In the genomic region with DNA sequence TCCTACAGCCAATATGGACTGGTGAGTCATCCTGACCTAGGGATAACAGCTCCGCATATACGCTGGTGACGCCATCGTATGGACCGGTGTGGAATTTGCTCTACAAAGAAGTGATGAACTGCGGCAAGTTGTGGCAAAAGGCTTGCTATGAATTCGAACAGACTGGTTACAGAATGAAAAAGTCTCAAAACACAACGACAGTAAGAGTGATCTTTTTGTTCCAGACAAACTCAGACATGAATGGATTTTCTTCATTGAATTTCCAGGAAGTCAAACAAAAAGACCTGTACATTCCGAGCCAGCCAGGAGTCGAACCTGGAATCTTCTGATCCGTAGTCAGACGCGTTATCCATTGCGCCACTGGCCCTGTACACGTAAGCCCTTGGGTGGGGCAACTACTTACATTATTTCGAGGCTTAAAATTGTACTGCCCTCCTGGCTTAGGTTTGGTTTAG, we compare ENCODE assay signal across 8 mouse cellular contexts. TPM values are rescaled to one million over a fixed set of nuclear protein-coding genes. Genes with fewer than 3 reads are reported as not detected.
DNase-seq lines count a peak whose midpoint lies in the region; ATAC-seq and TF ChIP-seq lines count a peak whose summit lies in the region.

No protein-coding gene starts in this region.

- H3K9ac ChIP-seq in CH12.LX (ENCODE audit: insufficient read depth, low read depth), result peak overlapping the region; percentile 90
- H3K9ac ChIP-seq in forebrain, embryonic 13.5 days, result peak overlapping the region; percentile 61
- 0 out of 2 replicates have a peak overlapping the region, but pooled peaks have one; percentile 31 for H3K9ac ChIP-seq in heart, postnatal 0 days (replicated peaks; ENCODE audit: low read depth, low read length)
- H3K9ac ChIP-seq in liver, embryonic 15.5 days, result peak overlapping the region; percentile 66
- H3K9ac ChIP-seq in stomach, postnatal 0 days (ENCODE audit: low read length), result peak overlapping the region; percentile 41; the same call in 1 of the 2 replicates

- H3K79me2 ChIP-seq in CH12.LX (replicated peaks; ENCODE audit: control insufficient read depth, extremely low read depth, insufficient read depth, poor library complexity, severe bottlenecking), result no peaks in the 10 kb centered on the region

- peaks cover 0 to 30% of the 10 kb centered on the region in 2 experiments; a peak in 2 of 4 replicates for H3K4me1 ChIP-seq in CH12.LX (ENCODE audit: control insufficient read depth in 1 of 2, insufficient read depth in 2 of 2)
- peaks cover 18% of the 10 kb centered on the region for H3K4me1 ChIP-seq in forebrain, embryonic 13.5 days
- no peaks in the 10 kb centered on the region for H3K4me1 ChIP-seq in heart, postnatal 0 days (ENCODE audit: control insufficient read depth, insufficient read depth)
- H3K4me1 ChIP-seq in liver, embryonic 15.5 days (replicated peaks), result peaks cover 40% of the 10 kb centered on the region
- H3K4me1 ChIP-seq in stomach, postnatal 0 days (replicated peaks; ENCODE audit: control insufficient read depth, insufficient read depth), result no peaks in the 10 kb centered on the region

- H3K4me3 ChIP-seq in CH12.LX (replicated peaks in 1 of 3; ENCODE audit: low read depth in 2 of 3, low read length in 2 of 3, poor library complexity in 1 of 3), result peak overlapping the region; percentile 78 to 91 (median 80)
- peak overlapping the region; percentile 67 for H3K4me3 ChIP-seq in forebrain, embryonic 13.5 days
- peak overlapping the region; percentile 72 for H3K4me3 ChIP-seq in heart, postnatal 0 days (ENCODE audit: low read depth, low read length)
- H3K4me3 ChIP-seq in liver, embryonic 15.5 days (replicated peaks), result peak overlapping the region; percentile 87
- peak overlapping the region; percentile 64 for H3K4me3 ChIP-seq in stomach, postnatal 0 days (ENCODE audit: low read depth, low read length)

- no peak for TF ChIP-seq POLR2A in CH12.LX (IDR thresholded peaks at IDR 0.05; ENCODE audit: low read depth, low read length)

- no peaks in the 10 kb centered on the region for H3K9me3 ChIP-seq in CH12.LX (replicated peaks; ENCODE audit: low read length)
- H3K9me3 ChIP-seq in forebrain, embryonic 13.5 days (replicated peaks), result no peaks in the 10 kb centered on the region
- no peaks in the 10 kb centered on the region for H3K9me3 ChIP-seq in heart, postnatal 0 days (replicated peaks; ENCODE audit: control insufficient read depth, low read length)
- H3K9me3 ChIP-seq in liver, embryonic 15.5 days (replicated peaks), result no peaks in the 10 kb centered on the region
- no peaks in the 10 kb centered on the region for H3K9me3 ChIP-seq in stomach, postnatal 0 days (ENCODE audit: control insufficient read depth, low read length)

- peak overlapping the region; percentile 82 for H3K27ac ChIP-seq in CH12.LX (ENCODE audit: insufficient read depth, low read depth)
- peak overlapping the region; percentile 98 for H3K27ac ChIP-seq in forebrain, embryonic 13.5 days
- peak overlapping the region; percentile 97 for H3K27ac ChIP-seq in heart, postnatal 0 days (ENCODE audit: low read depth)
- peak overlapping the region; percentile 97 for H3K27ac ChIP-seq in liver, embryonic 15.5 days (replicated peaks)
- H3K27ac ChIP-seq in stomach, postnatal 0 days (replicated peaks), result peak overlapping the region; percentile 63; the same call in 1 of the 2 replicates

- H3K36me3 ChIP-seq in CH12.LX (replicated peaks in 1 of 2; ENCODE audit: control insufficient read depth in 1 of 2, insufficient read depth in 1 of 2, low read length in 1 of 2), result no peaks in the 10 kb centered on the region
- H3K36me3 ChIP-seq in forebrain, embryonic 13.5 days (ENCODE audit: poor library complexity, severe bottlenecking), result no peaks in the 10 kb centered on the region
- no peaks in the 10 kb centered on the region for H3K36me3 ChIP-seq in heart, postnatal 0 days (replicated peaks; ENCODE audit: control insufficient read depth, insufficient read depth, low read length)
- no peaks in the 10 kb centered on the region for H3K36me3 ChIP-seq in liver, embryonic 15.5 days (replicated peaks)
- H3K36me3 ChIP-seq in stomach, postnatal 0 days (ENCODE audit: control insufficient read depth, insufficient read depth, low read length), result no peaks in the 10 kb centered on the region

- no peak for TF ChIP-seq EP300 in CH12.LX (IDR thresholded peaks at IDR 0.05; ENCODE audit: low read length)
- TF ChIP-seq EP300 in heart, postnatal 0 days (IDR thresholded peaks at IDR 0.05; ENCODE audit: low read depth), result no peak
- TF ChIP-seq EP300 in stomach, postnatal 0 days (optimal IDR thresholded peaks at IDR 0.05), result peak; percentile 44

- peak overlapping the region; percentile 70 for H3K4me2 ChIP-seq in CH12.LX (ENCODE audit: insufficient read depth, low read depth, poor library complexity, severe bottlenecking)
- H3K4me2 ChIP-seq in forebrain, embryonic 13.5 days, result peak overlapping the region; percentile 70
- H3K4me2 ChIP-seq in heart, postnatal 0 days (ENCODE audit: low read depth, low read length), result peak overlapping the region; percentile 80
- H3K4me2 ChIP-seq in liver, embryonic 15.5 days, result peak overlapping the region; percentile 87
- peak overlapping the region; percentile 74 for H3K4me2 ChIP-seq in stomach, postnatal 0 days (replicated peaks; ENCODE audit: low read depth)

- dilution Hi-C loops in CH12.LX (cut with MboI; ENCODE audit: extremely low pct_ligation_motif_present, extremely low pct_unique_long_range_greater_than_20kb, low sequenced_read_pairs), result no loop called here

- peak in 1 of 2 experiments; percentile 29; a peak in 2 of 4 replicates for TF ChIP-seq CTCF in CH12.LX (conservative IDR thresholded peaks at IDR 0.05 in 1 of 2, IDR thresholded peaks at IDR 0.05 in 1 of 2; ENCODE audit: low read depth in 2 of 2, low read length in 2 of 2)
- no peak for TF ChIP-seq CTCF in heart, postnatal 0 days (IDR thresholded peaks at IDR 0.05; ENCODE audit: low read depth)
- peak; percentile 9; the same call in 1 of the 2 replicates for TF ChIP-seq CTCF in stomach, postnatal 0 days (IDR thresholded peaks at IDR 0.05; ENCODE audit: low read depth)

- no peak for TF ChIP-seq RAD21 in CH12.LX (IDR thresholded peaks at IDR 0.05; ENCODE audit: low read depth, low read length)

- H3K27me3 ChIP-seq in CH12.LX (replicated peaks), result no peaks in the 10 kb centered on the region
- no peaks in the 10 kb centered on the region for H3K27me3 ChIP-seq in forebrain, embryonic 13.5 days
- H3K27me3 ChIP-seq in heart, postnatal 0 days (ENCODE audit: control insufficient read depth, insufficient read depth, low read length), result no peaks in the 10 kb centered on the region
- no peaks in the 10 kb centered on the region for H3K27me3 ChIP-seq in liver, embryonic 15.5 days
- no peaks in the 10 kb centered on the region for H3K27me3 ChIP-seq in stomach, postnatal 0 days (ENCODE audit: control insufficient read depth, insufficient read depth, low read length)

- DNase-seq in CH12.LX (ENCODE audit: extremely low read depth), result peak; percentile 82
- DNase-seq in heart, postnatal 0 days (ENCODE audit: low spot score), result peak; percentile 59
- DNase-seq in kidney, postnatal 36 days, result peak; percentile 84 to 85
- DNase-seq in neural tube, embryonic 10.5 days (ENCODE audit: extremely low spot score, low spot score), result peak; percentile 87
- DNase-seq in stomach, postnatal 0 days (ENCODE audit: low spot score), result peak; percentile 85

- under 1% methylated on average over 16 of the region's 16 CpGs for whole genome bisulfite sequencing in forebrain, embryonic 13.5 days
- under 1% methylated on average over 16 of the region's 16 CpGs for WGBS in heart, postnatal 0 days
- under 1% methylated on average over 16 of the region's 16 CpGs for WGBS in liver, embryonic 15.5 days (ENCODE audit: insufficient replicate concordance)
- WGBS in stomach, postnatal 0 days, result under 1% methylated on average over 16 of the region's 16 CpGs

- in situ Hi-C loops in CH12.LX (cut with MboI; ENCODE audit: low pct_ligation_motif_present, low pct_unique_long_range_greater_than_20kb, low sequenced_read_pairs), result loop anchor here (25.0 kb wide), 2 partner anchors 1509 to 1584 kb away; a partner anchor contains a TSS

- 0 out of 2 replicates have a peak, but pooled peaks have one; percentile 49 for ATAC-seq in cerebellum, adult (ENCODE audit: insufficient number of reproducible peaks, low FRiP score, low TSS enrichment)
- ATAC-seq in forebrain, embryonic 13.5 days, result peak; percentile 72
- peak; percentile 61; the same call in 1 of the 2 replicates for ATAC-seq in heart, postnatal 0 days (ENCODE audit: insufficient read depth, low read depth)
- peak; percentile 45 for ATAC-seq in liver, embryonic 15.5 days (ENCODE audit: insufficient read depth)
- peak; percentile 80 for ATAC-seq in stomach, postnatal 0 days (ENCODE audit: low FRiP score, low TSS enrichment)

RNA-seq across cellular contexts. Expression of a gene that starts 19.2 kb away (rescaled TPM):
- total RNA-seq in CH12.LX (2012; rRNA removed) (0.38 and 0.51 TPM in 2 replicates), CH12.LX (2014; rRNA removed) (0.20 TPM in 2 replicates)
- 0.08 and 0.21 TPM in 2 replicates for polyA plus RNA-seq in CH12.LX (2012; ENCODE audit: insufficient read length, low read depth)
- polyA plus RNA-seq in forebrain, embryonic 13.5 days (2015; fragmentation: Nextera tagmentation; extraction: Ambion mirVana), result not detected in 2 replicates
- total RNA-seq in heart, postnatal 0 days (2014; rRNA removed; ENCODE audit: low replicate concordance), result 0.27 TPM in 1 of 2 replicates, not detected in the other
- 0.14 and 0.18 TPM in 2 replicates for polyA plus RNA-seq in heart, postnatal 0 days (2015; fragmentation: Nextera tagmentation; extraction: Ambion mirVana)
- 1.6 and 2.1 TPM in 2 replicates for polyA plus RNA-seq in liver, embryonic 15.5 days (2015; fragmentation: Nextera tagmentation; extraction: Ambion mirVana)
- polyA plus RNA-seq in stomach, postnatal 0 days (2015; fragmentation: Nextera tagmentation; extraction: Ambion mirVana), result 0.05 TPM in 1 of 2 replicates, not detected in the other

RNA-seq across cellular contexts. Expression of a gene that starts 22.9 kb away (rescaled TPM):
- total RNA-seq in CH12.LX (2012; rRNA removed) (10.1 and 13.1 TPM in 2 replicates), CH12.LX (2014; rRNA removed) (14.4 and 15.4 TPM in 2 replicates)
- polyA plus RNA-seq in CH12.LX (2012; ENCODE audit: insufficient read length, low read depth), result 11.7 and 12.9 TPM in 2 replicates
- polyA plus RNA-seq in forebrain, embryonic 13.5 days (2015; fragmentation: Nextera tagmentation; extraction: Ambion mirVana), result 12.4 and 13.4 TPM in 2 replicates
- 6.7 and 7.4 TPM in 2 replicates for total RNA-seq in heart, postnatal 0 days (2014; rRNA removed; ENCODE audit: low replicate concordance)
- 6.8 and 7.2 TPM in 2 replicates for polyA plus RNA-seq in heart, postnatal 0 days (2015; fragmentation: Nextera tagmentation; extraction: Ambion mirVana)
- polyA plus RNA-seq in liver, embryonic 15.5 days (2015; fragmentation: Nextera tagmentation; extraction: Ambion mirVana), result 5.1 and 5.2 TPM in 2 replicates
- 7.1 and 7.4 TPM in 2 replicates for polyA plus RNA-seq in stomach, postnatal 0 days (2015; fragmentation: Nextera tagmentation; extraction: Ambion mirVana)

RNA-seq across cellular contexts. Expression of a gene that starts 42.1 kb away (rescaled TPM):
- total RNA-seq in CH12.LX (2012; rRNA removed) (1.1 and 1.3 TPM in 2 replicates), CH12.LX (2014; rRNA removed) (1.2 and 1.3 TPM in 2 replicates)
- 2.1 and 2.8 TPM in 2 replicates for polyA plus RNA-seq in CH12.LX (2012; ENCODE audit: insufficient read length, low read depth)
- polyA plus RNA-seq in forebrain, embryonic 13.5 days (2015; fragmentation: Nextera tagmentation; extraction: Ambion mirVana), result 0.08 and 0.21 TPM in 2 replicates
- total RNA-seq in heart, postnatal 0 days (2014; rRNA removed; ENCODE audit: low replicate concordance), result not detected in 2 replicates
- 0.04 and 0.15 TPM in 2 replicates for polyA plus RNA-seq in heart, postnatal 0 days (2015; fragmentation: Nextera tagmentation; extraction: Ambion mirVana)
- polyA plus RNA-seq in liver, embryonic 15.5 days (2015; fragmentation: Nextera tagmentation; extraction: Ambion mirVana), result not detected in 2 replicates
- polyA plus RNA-seq in stomach, postnatal 0 days (2015; fragmentation: Nextera tagmentation; extraction: Ambion mirVana), result 0.04 and 0.07 TPM in 2 replicates

Comparison
In these comparisons a context has a peak if more than half of its experiments do, and no peak if none do; other contexts are left out.
1. Peak in every context shown above with its lines: DNase-seq, ATAC-seq, H3K4me3 ChIP-seq and H3K27ac ChIP-seq.
2. H3K9ac ChIP-seq: peak in every context shown above with its lines; median percentile 90 in CH12.LX; 66 in liver, embryonic 15.5 days; 61 in forebrain, embryonic 13.5 days; 41 in stomach, postnatal 0 days; 31 in heart, postnatal 0 days.